Mouse (Mus musculus): ENCODE measurements around the gene Mtus2.
A peak's percentile ranks its signal among the peaks of the same experiment; 100 is the strongest.

The Mtus2 gene

DNA sequence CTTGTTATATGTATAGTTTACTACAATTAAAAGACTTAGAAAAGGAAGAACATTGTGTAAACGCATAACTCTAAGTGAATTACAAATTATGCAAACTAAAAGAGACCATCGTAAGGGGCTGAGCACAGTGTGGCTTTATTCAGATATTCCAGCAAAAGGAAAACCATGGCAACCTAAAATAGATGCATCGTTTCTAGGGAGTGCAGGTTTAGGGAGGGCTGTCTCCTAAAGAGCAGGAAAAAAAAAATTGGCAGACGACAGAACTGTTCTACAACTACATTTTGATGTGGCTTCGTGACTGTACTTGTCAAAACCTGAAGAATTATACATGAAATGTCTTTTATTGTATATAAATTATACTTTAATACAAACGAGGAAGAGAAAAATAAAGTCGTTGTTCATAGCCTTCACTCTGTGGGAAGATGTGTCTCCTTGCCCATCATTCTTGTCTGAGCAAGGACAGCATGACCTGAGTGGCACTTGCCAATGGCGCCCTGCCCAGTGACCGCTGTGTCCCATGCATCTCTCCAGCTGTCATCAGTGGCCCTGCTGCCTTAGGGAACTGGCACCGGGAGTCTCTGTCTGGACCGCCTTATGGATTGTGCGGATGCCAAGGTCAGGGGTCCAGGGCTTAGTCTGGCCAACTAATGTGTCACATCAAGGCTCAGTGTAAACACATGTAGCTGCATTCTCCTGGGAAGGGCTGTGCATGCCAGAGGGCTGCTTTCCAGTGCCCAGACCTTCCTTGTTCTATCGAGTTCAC lies 95.9 kb downstream of the Mtus2 start:
- no peak for DNase-seq

DNA sequence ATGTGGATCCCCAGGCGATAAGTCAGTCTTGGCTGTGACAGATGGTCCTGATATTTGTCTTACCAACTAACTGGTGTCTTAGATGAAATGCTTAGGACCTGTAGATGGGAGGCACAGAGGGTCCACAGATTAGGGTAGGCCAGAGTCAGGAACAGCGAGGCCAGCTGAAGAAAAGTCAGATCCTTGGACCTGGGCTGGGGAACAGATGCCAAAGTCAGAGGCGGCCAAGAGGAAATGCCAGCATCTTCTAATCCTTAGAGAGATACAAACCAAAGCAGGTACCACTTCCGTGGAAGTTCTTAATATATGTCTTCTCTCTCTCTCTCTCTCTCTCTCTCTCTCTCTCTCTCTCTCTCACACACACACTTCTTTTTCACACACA lies 96.5 kb downstream of the Mtus2 start:
- no peak for DNase-seq

DNA sequence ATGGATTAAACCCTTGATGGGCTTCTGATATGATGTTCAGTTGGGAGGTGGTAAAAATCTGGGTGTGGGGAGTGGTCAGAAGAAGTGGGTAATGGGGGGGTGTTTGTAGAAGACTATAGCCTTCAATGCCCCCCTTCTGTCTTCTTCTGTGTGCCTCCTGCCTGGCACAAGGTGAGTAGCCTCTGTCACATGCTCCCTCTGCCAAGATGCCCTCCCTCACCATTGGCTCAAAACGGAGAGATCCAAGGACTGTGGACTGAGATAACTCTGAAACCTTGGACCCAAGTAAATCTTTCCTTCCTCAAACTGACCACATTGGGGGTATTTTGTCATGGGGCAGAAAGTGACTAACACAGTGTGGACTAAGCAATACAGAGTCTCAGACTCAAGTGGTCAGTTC lies 99.7 kb downstream of the Mtus2 start:
- DNase-seq = no peak

DNA sequence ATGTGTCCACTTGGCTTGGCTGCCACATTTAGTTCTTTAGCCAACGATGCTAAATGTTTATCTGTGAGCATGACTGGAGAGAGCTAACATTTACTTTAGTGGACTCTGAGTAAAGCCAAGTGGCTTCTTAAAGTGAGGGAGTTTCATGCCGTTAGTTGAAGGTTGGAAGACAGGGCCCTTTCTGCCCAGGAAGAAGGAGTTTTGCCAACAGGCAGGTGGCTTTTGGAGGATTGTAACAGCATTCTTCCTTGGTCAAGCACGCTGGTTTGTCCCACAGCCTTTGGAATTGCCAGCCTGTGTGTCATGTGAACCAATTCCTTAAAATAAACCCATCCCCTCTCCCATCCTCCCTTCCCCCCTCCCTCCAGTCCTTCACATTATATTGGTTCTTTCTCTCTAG lies 100.3 kb downstream of the Mtus2 start:
- no peak for DNase-seq

DNA sequence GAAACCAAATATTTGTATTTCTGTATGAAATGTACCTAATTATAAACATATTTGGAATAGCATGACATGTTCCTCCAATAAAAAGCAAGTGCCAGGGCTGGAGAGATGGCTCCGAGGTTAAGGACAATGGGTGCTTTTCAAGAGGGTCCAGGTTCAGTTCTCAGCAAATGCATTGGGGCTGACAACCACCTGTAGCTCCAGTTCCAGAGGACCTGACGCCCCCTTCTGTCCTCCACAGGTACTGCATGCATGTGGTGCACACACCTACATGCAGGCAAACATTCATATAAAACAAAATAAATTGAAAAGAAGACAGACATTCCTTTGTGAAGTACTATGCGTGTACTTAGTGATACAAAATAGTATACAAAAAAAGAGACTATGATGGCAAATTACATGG lies 102.2 kb downstream of the Mtus2 start:
- no peak for DNase-seq

DNA sequence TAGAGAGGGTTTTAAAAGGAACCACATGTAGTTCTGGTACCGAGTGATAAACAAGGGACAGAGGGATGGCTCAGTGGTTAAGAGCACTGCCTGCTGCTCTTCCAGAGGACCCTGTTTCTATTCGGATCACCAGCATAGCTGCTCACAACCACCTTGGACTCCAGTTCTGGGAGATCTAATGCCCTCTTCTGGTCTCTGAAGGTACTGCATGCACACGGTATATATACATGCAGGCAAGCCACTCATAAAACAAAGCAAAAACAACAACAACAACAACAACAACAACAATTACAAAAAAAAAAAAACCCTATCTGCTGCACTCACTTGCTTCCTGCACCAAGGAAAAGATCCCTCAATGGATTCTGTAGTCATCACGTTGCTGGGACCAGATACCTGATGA lies 104.7 kb downstream of the Mtus2 start:
- DNase-seq = no peak

DNA sequence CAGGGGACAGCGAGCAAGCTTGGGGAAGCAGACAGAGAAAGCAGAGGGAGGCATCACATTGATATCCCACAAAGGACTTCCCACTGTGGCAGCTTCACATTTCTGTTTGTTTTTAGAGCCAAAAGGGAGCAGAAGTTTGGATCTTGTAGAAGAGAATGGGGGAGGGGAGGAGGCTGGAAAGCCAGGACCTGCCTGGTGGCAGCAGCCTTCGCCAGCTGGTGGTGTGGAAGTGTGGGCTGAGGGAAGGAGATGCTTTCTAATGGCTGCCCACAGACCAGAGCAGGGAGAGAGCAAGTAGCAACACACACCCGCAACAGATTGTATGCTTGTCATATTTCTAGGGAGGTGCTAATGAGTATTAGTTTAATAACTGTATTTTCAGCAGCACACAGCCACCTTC lies 106.6 kb downstream of the Mtus2 start:
- DNase-seq = no peak

DNA sequence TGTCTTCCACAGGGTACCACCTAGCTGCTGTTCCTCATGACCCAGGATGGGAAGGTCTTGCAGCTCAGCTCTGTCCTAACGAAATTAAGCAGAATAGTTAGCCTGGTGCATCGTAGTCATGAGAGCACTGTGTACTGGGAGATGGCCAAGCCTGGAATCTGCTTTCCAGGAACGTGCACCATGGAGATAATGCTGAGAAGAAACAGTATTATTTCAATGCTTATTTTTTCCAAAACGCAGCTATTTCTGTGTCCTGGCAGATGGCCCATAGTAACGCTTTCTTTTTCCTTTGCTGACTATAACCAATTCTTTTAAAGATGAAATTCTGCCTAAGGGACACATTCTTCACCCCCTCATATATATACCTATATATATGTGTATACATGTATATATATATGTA lies 108.1 kb downstream of the Mtus2 start:
- DNase-seq = no peak

DNA sequence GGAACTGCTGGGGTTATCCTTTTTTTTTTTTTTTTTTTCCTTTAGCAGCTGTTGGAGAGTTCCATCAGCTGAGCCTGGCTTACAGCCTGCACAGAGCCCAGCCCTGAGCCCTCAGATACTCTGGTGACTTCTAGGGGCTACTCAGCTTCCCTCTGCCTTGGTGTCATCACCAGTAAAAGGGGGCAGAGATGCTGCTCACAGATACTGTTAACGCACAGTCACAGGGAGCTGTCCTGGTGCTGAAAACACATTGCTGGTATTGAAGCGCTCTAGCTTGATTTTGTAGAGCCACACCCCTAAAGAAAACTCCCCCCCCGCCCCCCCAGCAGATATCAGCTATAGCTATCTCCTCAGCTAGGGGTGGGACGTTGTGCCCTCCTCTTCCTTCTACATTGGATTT lies 112.8 kb downstream of the Mtus2 start:
- DNase-seq = peak; percentile 82

DNA sequence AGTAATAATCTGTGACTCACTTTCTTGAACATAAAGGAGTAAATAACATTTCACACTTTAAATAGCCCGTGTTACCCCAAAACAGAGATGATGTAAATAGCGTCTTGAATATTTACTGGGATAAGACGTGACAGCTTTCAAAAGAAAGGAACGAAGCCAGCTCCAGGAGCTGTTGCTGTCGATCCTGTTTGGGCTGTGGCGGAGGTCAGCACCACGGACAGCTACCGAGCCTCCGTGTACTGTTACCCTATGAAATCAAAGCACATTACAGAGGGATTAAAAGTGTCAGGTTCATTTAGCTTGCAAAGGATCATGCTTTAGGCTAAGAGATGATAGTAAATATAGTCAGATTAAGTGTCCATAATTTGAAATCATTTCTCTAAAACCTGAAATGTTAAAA lies 114.7 kb downstream of the Mtus2 start:
- peak; percentile 74 for DNase-seq

DNA sequence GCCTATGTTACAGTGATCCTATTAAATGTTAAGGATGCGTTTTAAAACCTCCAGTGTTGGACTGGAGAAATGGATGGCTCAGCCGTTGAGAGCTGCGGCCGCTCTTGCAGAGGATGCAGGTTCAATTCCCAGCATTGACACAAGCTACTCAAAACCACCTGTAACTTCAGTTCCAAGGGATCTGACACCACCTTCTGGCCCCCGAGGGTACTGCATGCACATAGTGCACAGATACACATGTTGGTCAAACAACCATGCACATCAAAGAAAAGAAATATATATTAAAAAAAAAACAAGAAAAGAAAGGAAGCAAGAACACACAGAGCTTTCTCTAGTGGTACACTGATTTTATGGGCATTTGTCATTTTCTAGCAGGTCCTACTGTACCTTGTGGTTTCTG lies 116.3 kb downstream of the Mtus2 start:
- no peak for DNase-seq

DNA sequence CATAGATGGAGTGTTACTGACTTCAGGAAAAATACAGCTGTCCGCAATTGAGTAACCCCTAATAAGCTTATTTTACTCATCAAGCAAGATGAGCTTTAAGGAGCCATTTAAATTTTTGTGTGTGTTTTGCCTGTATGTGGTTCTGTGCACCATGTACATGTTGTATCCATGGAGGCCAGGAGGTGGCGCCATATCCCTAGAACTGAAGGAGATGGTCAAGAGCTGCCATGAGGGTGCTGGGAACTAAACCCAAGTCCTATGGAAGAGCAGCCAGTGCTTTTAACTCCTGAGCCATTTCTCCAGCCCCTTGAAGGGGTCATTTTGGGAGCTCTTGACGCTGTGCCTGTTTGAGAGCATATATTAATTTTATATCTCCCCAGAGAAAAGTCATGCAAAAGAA lies 122.6 kb downstream of the Mtus2 start:
- no peak for DNase-seq

DNA sequence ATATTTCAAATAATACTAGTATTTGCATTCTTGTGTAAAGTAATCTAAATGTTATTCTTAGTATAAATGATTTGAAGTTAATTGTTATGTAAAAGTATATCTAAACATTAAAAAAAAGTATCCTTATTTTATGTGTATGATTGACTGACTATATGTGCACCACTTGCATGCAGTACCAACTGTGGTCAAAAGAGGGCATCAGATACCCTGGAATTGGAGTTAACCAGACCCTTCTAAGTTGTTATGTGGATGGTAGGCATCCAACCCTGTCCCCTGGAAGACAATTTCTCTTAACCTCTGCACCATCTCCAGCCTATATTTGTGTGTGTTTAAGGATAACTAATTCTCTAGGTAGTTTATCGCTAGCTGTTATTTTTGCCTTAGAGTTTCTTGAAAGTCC lies 126.4 kb downstream of the Mtus2 start:
- DNase-seq = no peak

DNA sequence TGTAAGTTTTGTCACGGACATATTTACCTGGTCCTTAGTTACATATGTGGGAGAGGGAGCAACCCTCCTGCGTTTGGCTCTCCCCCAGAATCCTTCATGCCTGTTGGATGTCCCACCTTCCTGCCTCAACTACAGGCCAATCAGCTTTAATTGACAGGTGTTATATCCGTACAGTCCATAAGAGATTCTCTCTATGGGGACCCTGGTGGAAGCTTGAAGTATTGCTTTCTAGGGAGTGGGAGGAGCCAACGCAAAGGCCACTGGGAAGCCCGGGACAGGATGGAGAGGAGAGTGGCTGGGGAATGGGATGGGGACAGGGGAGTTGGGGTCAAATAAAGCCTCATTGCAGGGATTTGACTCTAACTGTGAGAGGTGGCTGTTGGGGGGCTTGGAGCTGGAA lies 127.6 kb downstream of the Mtus2 start:
- DNase-seq = no peak

DNA sequence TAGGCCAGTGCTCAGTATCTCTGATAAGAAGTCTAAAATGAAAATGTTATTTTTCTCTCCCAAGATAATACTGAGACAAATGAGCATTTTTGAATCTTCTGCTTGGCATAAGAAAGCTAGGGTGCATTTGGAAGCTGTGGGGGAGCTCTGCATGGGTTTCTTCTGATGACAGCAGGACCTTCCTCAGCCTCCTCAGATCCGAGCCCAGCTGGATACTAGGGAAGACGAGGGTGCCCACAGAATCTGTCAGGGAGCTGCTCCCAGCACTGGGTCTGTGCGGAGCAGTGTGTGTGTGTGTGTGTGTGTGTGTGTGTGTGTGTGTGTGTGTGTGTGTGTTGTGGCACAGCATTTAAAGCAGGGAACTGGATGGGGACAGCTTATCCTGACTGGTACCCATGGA lies 130.7 kb downstream of the Mtus2 start:
- DNase-seq = no peak

DNA sequence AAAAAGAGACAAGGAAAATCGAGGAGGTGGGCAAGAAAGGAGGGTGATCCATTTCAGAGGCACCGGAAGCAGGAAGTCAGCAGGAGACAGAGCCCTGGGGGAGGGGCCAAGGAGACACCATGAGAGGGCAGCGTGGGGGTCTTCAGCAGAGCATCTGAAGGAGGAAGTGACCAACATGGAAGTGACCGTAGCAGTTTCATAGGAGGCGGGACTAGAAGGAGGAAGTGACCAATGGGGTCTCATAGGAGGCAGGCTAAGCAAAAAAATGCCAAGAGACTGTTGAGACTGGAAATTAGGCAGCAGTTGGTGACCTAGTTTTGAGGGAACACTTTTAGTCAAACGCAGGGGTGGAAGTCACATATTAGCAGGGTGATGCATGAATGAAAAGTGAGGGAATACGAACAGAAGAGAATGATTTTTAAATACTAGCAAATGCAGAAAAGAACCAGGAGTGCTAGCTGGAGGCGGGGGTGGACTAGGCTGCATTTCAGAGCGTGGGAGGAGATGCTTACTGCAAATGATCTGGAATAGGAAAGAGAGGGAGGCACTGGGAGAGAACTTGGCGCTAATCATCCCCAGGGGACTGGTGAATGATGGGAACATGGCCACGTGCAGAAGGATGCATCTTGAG lies 133.2 kb downstream of the Mtus2 start:
- DNase-seq = no peak

DNA sequence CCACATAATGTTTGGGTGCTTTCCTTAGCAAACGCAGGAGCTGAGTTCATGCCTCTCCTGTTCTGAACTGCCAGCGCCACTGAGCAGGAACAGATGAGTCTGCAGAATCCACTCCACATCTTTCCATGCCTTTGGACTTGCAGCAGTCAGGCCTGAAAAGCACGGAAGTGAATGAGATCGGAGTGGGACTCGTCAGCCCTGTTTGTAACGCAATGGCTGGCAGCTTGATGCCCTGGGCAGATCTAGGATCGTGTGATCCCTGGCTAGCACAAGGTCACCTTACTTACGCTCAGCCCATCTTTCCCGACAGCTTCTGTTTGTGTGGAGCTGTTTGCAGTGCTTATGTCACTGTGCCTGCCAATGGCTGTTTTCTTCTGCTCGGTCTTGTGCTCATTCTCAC lies 137.5 kb downstream of the Mtus2 start:
- DNase-seq = no peak

DNA sequence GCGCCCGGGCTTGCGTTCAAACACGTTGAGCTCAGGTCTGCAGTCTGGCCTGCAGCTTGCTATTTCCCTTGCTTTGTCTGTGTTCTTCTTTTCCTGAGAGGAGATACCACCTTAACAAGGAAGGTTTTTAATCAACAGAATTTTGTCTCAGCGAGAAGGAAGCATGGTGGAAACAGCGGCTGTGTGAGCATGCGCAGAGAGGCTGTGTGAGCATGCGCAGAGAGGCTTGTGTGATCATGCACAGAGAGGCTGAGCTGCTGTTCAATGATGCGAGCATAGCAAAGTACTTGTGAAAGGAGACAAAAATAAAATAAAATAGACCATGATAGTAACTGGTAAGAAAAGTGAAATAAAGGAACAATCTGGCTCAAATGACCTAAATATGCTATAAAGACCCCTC lies 142.2 kb downstream of the Mtus2 start:
- no peak for DNase-seq

DNA sequence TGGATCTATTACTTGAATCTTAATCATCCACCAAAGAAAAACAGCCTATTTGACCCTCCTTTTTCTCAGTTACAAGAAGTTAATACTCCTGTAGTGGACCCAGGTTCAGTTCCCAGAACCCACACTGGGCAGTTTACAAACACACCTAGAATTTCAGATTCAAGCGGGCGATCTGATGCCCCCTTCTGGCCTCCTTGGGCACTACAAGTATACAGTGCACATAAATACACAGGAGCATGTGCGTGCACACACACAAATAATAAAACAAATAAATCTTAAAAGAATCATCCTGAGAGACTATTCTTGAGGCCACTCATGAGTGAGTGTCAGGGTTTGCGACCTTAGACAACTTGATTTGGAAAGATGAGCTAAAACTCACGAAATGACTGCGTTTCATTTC lies 150.2 kb downstream of the Mtus2 start:
- no peak for DNase-seq

DNA sequence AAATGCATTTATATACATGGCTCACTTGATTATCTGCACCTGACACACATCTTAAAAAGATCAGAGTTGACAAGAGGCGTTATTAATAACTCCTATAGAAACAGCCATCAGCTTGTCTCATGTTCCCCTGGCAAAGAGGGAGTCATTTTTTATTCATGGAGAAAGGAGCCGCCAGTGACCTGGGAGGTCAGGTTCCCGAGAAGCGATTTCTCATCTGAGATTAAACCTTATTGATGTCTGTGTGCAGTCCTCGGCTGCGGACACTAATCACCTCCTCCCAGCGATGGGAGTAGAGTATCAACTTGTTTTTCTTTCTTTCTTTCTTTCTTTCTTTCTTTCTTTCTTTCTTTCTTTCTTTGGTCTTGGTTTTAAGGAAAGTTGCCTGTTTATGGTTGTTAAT lies 150.8 kb downstream of the Mtus2 start:
- DNase-seq = peak; percentile 44

DNA sequence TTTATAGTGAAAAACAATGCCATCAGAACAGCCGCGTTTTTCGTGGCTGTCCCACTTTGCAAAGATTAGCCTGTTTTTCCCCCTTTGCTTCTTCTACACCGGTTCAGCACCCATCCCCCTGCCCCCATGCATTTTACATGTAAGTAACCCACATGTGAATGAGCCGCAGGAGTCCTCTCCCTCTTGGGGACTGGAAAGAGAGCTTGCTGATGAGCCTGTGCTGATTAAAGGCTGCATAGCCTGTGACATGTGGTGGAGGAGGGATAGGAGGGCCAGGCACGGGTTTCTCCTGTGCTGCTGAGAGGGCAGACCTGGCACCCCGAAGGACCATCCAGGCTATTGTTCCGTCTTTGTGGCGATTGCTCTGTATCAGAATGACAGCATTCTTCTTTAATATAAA lies 151.2 kb downstream of the Mtus2 start:
- peak; percentile 19 for DNase-seq

DNA sequence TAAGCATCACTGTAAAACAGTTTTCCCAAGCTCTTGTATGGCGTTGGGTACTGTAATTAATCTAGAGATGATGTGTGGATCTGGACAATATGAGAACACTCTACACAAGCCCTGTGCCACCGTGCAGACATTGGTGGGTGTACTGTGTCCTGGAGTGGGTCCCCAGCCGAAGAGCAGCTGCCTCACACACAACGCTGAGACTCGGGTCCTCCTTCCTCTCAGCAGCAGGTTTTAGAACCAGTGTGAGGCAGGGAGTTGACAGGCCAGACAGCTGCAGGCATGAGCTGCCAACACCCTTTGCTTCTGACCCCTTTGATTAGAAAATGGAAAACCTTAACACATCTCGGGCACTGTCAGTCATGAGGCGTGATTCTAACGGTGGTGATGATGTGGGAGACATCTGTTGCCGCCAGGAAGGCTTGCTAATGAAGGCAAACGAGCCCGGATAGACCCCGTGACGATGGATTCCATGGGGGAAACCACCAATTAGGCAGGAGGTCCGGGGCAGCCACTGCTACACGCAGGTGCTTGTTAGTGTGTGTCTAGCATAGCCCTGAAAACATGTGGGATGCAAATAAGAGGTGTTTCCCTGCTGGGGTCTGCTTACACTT lies 158.2 kb downstream of the Mtus2 start:
- no peak for DNase-seq

DNA sequence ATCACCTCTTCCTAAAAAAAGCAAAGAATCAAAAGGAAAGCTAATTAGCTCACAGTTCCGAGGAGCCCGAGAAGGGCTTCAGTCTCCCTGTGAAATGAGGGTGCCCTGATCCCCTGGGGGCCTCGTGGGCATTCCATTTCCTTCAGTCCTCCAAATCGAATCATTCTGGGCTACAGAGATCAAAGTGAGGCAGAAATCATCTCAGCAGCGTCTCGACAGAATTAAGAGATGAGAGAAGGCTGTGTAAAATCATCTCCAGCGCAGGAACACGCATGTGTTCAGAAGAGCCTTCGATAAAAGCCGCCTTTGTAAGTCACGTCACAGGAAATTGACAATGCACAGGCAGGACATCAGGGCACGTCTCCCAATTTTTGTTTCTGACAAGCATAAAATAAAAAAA lies 167.2 kb downstream of the Mtus2 start:
- DNase-seq = no peak

DNA sequence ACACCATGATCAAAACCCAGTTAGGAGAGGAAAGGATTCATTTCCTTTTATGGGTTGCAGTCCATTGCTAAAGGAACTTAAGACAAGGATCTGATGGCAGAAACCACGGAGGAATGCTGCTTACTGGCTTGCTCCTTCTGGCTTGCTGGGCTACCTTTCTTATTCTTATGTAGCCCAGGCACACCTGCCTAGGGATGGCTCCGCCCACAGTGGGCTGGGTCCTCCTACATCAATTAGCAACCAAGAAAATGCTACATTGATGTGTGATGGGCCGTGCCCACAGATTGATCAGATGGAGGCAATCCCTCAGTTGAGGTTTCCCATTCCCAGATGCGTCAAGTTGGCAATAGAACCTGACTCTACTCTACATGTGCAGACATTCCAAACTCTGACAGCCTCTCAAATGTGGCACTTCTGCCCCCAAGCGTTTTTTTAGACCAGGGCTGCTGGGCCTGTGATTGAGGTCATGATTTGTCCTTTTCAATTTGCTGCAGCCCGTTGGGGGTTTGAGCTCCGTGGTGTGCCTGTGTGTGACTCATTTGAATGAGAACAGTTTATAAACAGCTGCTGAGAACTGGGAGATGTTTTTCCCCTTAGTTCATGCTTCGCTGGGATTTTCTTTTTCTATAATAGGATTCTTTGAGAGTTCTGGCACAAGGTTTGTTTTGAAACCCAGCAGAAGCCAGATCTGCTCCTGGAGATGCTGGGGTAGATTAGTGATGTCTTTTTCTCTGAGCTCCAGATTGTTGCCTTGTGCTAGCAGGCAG lies 173.8 kb downstream of the Mtus2 start:
- no peak for DNase-seq

Data from embryo, embryonic 11 days (tissue).